Mouse (Mus musculus) erythroblast, embryonic 14.5 days (primary cell): ENCODE data around the gene Ccdc144b.

Experiments used
- GATA1 ChIP-seq: IDR thresholded peaks from 2 replicates; pipeline ENCODE4 v1.6.1; 2012; ENCODE audit warnings: low read length, inconsistent platforms, mixed read lengths
- TAL1 ChIP-seq: IDR thresholded peaks from 3 replicates; pipeline ENCODE4 v1.6.1; 2012; ENCODE audit warnings: low read length, inconsistent platforms, mixed read lengths

GRCm38 (mm10) chr3:36025732-36026131 is 27.6 kb downstream of the Ccdc144b start:
- no peak for TF ChIP-seq GATA1
- no peak for TF ChIP-seq TAL1
